Mouse (Mus musculus) kidney, embryonic 16.5 days (tissue): Measurements from ENCODE around the gene Gm49354. TPM values are rescaled to one million over a fixed set of nuclear protein-coding genes. Genes with fewer than 3 reads are reported as not detected.
A peak's percentile ranks its signal among the peaks of the same experiment; 100 is the strongest.
"Not testable (repeated sequence)": the region's sequence is repeated elsewhere in the genome, so short reads cannot be mapped to it uniquely, and the experiment has no call there.

Source experiments
- ATAC-seq: fragments of 200-750 bp; cut with Nextera tagmentation; 2 replicates; pipeline ENCODE4 v1.8.0; 2017; ENCODE audit warnings: moderate TSS enrichment; ENCODE audit not compliant: low FRiP score, low TSS enrichment
- H3K27ac ChIP-seq: fragments of 300-500 bp; sonication (generic); 2 replicates; pipeline ENCODE4 v1.5.1; 2014; ENCODE audit warnings: low read length
- H3K27me3 ChIP-seq: fragments of 300-500 bp; sonication (generic); 2 replicates; pipeline ENCODE4 v1.6.1; 2014; ENCODE audit warnings: low read length, control low read depth, mixed read lengths; ENCODE audit not compliant: insufficient read depth
- H3K36me3 ChIP-seq: fragments of 300-500 bp; sonication (generic); 2 replicates; pipeline ENCODE4 v1.6.1; 2014; ENCODE audit warnings: low read length, control low read depth, mixed read lengths; ENCODE audit not compliant: insufficient read depth
- H3K4me1 ChIP-seq: fragments of 300-500 bp; sonication (generic); 2 replicates; pipeline ENCODE4 v1.6.1; 2014; ENCODE audit warnings: low read length, control low read depth, mixed read lengths; ENCODE audit not compliant: insufficient read depth
- H3K4me2 ChIP-seq: fragments of 300-500 bp; sonication (generic); replicated peaks from 2 replicates; pipeline ENCODE4 v1.6.1; 2014; ENCODE audit warnings: low read depth, low read length
- H3K4me3 ChIP-seq: fragments of 300-500 bp; sonication (generic); 2 replicates; pipeline ENCODE4 v1.5.1; 2014; ENCODE audit warnings: mild to moderate bottlenecking, low read length
- H3K9ac ChIP-seq: fragments of 300-500 bp; sonication (generic); replicated peaks from 2 replicates; pipeline ENCODE4 v1.6.1; 2014; ENCODE audit warnings: low read length
- H3K9me3 ChIP-seq: fragments of 300-500 bp; sonication (generic); 2 replicates; pipeline ENCODE4 v1.6.1; 2016; ENCODE audit warnings: low read length, control low read depth
- WGBS: fragments of 180-500 bp; shearing (Covaris S2); extraction: QIAGEN DNeasy Blood & Tissue Kit; methylation state at CpG from one replicate; pipeline ENCODE4 v1.1.7; 2014; 5-methylcytosine and 5-hydroxymethylcytosine counted together
- polyA plus RNA-seq: library from polyadenylated mRNA; unstranded; fragments of >200 nt; fragmentation: Nextera tagmentation; extraction: Ambion mirVana; gene quantifications from 2 replicates; pipeline ENCODE4 v1.2.1, GENCODE M21; 2015

The Gm49354 gene
- polyA plus RNA-seq, 1 experiment from 2014 or later = not detected

DNA sequence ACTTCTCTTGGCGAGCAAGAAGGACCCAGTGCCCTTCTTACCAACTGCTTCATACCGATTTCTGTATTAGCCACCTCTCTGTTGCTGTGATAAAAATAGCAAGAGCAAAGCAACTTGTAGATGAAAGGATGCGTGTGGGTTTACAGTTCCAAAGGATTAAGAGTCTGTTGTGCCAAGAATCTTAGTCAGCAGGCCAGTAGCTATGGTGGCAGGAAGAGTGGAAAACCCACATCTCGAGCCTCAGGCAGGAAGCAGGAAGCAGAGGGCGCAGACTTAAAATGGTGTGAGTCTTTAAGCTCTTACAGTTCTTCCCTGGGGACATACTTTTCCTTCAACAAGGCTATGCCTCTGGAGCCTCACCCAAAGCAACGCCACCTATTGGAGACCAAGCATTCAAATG is 36.6 kb downstream of the Gm49354 start:
- Histone ChIP-seq H3K9ac (no peak overlapping the region), H3K4me3 (no peak overlapping the region), H3K4me1 (no peaks in the 10 kb centered on the region), H3K4me2 (no peak overlapping the region), H3K27ac (no peak overlapping the region), H3K36me3 (no peaks in the 10 kb centered on the region), H3K27me3 (no peaks in the 10 kb centered on the region), H3K9me3 (no peaks in the 10 kb centered on the region)
- no peak for ATAC-seq
- WGBS = 83% methylated on average over 6 of the region's 6 CpGs

DNA sequence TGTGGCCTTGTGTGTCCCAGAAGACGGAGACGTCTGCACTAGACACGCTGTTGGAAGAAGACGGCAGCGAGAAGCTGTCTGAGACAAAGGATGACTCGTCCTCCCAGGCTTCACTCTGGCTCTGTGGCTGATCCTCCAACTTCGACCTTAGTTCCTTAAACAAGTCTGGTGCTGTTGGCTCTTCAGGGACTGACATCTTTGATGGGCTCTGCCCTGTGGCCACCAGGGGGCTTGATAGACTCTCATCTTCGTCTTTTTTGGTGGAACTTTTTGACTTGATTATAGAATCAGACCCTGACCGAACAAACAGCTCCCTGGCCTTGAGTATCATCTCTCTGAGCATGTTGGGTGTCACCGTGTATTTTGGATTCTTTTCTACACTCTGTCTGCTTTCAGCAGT is 40.3 kb downstream of the Gm49354 start:
- H3K4me1 ChIP-seq = no peaks in the 10 kb centered on the region
- no peak overlapping the region for H3K9ac ChIP-seq
- no peak overlapping the region for H3K4me3 ChIP-seq
- H3K9me3 ChIP-seq = no peaks in the 10 kb centered on the region
- H3K4me2 ChIP-seq = no peak overlapping the region
- no peaks in the 10 kb centered on the region for H3K36me3 ChIP-seq
- no peaks in the 10 kb centered on the region for H3K27me3 ChIP-seq
- no peak for ATAC-seq
- H3K27ac ChIP-seq = no peak overlapping the region
- 76% methylated on average over 10 of the region's 10 CpGs for WGBS

DNA sequence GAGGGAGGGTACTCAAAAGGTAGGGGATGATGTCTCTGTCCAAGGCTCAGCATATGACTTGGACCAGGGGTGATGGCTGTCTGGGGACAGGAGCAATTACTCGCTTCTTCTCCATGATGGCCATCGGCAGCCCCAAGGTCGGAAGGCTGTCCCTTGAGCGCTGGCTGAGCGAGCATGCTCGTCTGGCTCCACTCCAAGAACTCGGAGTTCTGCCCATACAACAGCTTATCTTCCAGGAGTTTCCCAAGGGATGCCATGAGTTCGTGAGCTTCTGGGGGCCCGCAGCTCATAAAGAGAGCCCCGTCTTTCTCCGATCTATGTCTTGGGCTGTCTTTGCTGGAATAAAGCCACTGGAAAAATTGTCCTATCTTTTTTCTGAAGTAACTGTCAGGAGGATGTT is 40.9 kb downstream of the Gm49354 start:
- ATAC-seq = no peak
- no peak overlapping the region for H3K27ac ChIP-seq
- no peak overlapping the region for H3K4me2 ChIP-seq
- no peak overlapping the region for H3K4me3 ChIP-seq
- H3K4me1 ChIP-seq = no peaks in the 10 kb centered on the region
- WGBS = 83% methylated on average over 11 of the region's 11 CpGs
- H3K9me3 ChIP-seq = no peaks in the 10 kb centered on the region
- H3K27me3 ChIP-seq = no peaks in the 10 kb centered on the region
- no peak overlapping the region for H3K9ac ChIP-seq
- no peaks in the 10 kb centered on the region for H3K36me3 ChIP-seq

DNA sequence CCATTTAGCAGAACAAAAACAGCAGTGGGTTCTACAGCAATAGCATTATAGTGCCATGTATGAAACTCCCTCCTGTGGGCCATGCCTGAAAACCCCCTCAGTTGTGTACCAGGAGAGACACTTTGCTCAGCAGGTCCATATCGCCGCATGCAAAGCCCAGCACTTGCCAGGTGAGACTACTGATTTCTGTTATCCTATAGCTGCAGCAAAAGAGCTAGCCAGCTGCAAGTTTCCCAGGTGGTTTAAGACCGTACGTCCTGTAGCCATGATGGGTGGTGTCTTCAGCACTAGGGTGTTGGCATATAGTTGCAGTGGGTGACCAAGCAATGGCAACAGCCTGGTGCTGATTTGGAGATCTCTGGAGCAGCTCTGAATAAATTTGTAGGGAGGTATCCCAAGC is 42.6 kb downstream of the Gm49354 start:
- Histone ChIP-seq H3K4me2 (no peak overlapping the region), H3K9me3 (no peaks in the 10 kb centered on the region), H3K27ac (no peak overlapping the region), H3K9ac (no peak overlapping the region), H3K4me1 (no peaks in the 10 kb centered on the region), H3K36me3 (no peaks in the 10 kb centered on the region), H3K4me3 (no peak overlapping the region), H3K27me3 (no peaks in the 10 kb centered on the region)
- WGBS = 91% methylated on average over 4 of the region's 4 CpGs
- no peak for ATAC-seq

DNA sequence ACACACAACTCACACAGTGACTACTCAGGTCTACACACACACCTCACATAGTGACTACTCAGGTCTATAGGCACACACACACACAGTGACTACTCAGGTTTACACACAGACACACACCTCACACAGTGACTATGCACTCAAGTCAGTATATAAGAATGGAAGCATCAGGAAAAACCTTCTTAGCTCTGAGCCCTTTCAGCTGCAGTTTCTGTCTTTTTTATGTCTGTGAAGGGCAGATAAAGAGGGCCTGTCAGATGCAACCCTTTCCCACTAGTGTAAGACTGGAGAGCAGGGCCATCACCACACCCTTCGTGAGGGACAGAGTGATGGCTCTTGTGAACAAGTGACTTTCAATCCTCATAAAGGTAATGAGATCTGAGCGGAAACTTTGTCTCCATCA is 43.6 kb downstream of the Gm49354 start:
- H3K4me1 ChIP-seq = no peaks in the 10 kb centered on the region
- H3K4me3 ChIP-seq = no peak overlapping the region
- WGBS = 88% methylated on average over 2 of the region's 2 CpGs
- H3K27me3 ChIP-seq = no peaks in the 10 kb centered on the region
- no peak overlapping the region for H3K4me2 ChIP-seq
- no peak overlapping the region for H3K27ac ChIP-seq
- no peaks in the 10 kb centered on the region for H3K36me3 ChIP-seq
- ATAC-seq = no peak
- no peaks in the 10 kb centered on the region for H3K9me3 ChIP-seq
- H3K9ac ChIP-seq = no peak overlapping the region

DNA sequence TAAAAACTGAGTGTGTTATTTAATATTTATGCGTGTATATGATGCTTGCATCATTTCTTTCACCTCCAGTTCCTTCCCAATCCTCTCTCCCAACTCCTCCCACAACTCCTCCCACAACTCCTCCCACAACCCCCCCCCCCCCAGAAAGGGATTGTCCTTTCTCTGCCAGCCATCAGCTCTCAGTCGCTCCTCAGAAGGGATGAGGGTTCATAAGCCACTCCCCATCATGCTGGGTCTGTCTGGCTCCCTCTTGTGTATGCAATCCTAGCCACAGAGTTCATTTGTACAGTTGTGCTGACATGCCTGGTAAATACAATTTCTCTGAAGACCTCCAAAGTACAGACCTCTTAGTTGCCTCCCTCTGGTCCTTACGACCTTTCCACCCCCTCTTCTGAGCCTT is 46.9 kb downstream of the Gm49354 start:
- H3K27me3 ChIP-seq = no peaks in the 10 kb centered on the region
- no peak overlapping the region for H3K4me3 ChIP-seq
- no peak overlapping the region for H3K4me2 ChIP-seq
- no peaks in the 10 kb centered on the region for H3K4me1 ChIP-seq
- H3K9me3 ChIP-seq = no peaks in the 10 kb centered on the region
- no peaks in the 10 kb centered on the region for H3K36me3 ChIP-seq
- 29% methylated on average over 3 of the region's 3 CpGs for WGBS
- no peak overlapping the region for H3K9ac ChIP-seq
- ATAC-seq = peak; percentile 67; the same call in 1 of the 2 replicates
- no peak overlapping the region for H3K27ac ChIP-seq

DNA sequence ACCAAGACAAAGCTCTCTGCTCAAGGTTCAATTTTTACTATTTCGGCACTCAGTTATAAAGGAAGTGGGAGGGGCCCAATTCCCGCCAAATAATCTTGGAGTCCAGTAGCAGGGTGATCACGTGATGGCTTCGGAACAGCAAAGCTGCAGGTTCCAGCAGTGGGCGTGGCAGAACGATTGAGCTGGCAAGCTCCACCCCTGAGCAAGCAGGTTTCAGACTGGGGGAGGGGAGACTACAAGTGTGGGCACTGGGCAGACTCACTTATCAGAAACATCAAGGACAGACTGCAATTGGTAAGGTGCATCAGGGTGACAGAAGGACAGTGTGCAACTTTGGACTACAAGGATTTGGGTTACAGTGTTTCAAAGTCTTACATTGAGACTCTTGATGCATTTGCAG is 47.7 kb downstream of the Gm49354 start:
- WGBS = 27% methylated on average over 6 of the region's 6 CpGs
- ATAC-seq, H3K9me3 ChIP-seq, H3K4me1 ChIP-seq, H3K4me2 ChIP-seq, H3K4me3 ChIP-seq, H3K27me3 ChIP-seq, H3K9ac ChIP-seq, H3K36me3 ChIP-seq, H3K27ac ChIP-seq: not testable (repeated sequence)

DNA sequence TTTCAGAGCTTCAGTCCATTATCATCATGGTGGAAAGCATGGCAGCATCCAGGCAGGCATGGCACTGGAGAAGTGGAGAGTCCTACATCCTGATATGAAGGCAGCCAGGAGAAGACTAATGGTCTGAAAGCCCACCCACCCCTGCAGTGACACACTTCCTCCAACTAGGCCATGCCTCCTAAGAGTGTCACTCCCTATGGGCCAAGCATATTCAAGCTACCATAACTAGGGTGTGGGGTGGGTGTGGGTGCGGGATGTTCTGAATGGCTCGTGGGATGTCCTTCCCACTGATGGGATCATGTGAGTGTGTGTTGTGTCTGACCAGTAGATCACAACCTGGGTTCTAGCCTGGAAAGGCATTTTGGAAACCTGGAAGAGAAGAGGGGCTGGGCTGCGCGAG is 48.1 kb downstream of the Gm49354 start:
- no peaks in the 10 kb centered on the region for H3K36me3 ChIP-seq
- no peaks in the 10 kb centered on the region for H3K27me3 ChIP-seq
- 89% methylated on average over 2 of the region's 4 CpGs for WGBS
- no peak overlapping the region for H3K27ac ChIP-seq
- no peak overlapping the region for H3K4me2 ChIP-seq
- no peak for ATAC-seq
- no peak overlapping the region for H3K4me3 ChIP-seq
- H3K4me1 ChIP-seq = no peaks in the 10 kb centered on the region
- H3K9me3 ChIP-seq = no peaks in the 10 kb centered on the region
- no peak overlapping the region for H3K9ac ChIP-seq

DNA sequence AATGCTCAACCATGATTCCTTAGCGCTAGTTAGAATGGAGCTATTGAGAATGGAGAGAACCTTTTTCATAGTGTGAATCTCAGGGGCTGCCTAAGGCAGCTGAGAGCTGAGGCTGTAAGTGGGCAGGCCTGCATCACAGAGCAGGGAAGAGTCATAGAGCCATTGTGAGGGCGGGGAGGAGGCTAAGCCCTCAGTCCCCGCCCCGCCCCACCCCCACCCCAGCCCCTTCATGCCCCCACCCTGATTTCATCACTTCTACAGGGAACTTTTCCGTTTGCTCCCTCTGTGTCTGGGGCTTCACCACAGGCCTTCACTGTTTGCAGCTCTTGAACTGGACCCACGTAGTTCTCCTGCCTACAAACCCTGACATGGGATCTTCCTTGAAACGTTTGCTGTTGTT is 50.4 kb downstream of the Gm49354 start, which contains the start of gene Spata31d1d:
Gene Spata31d1d, minus strand, starts transcription at position 101 of the 400 bp plus-strand sequence.
- Histone ChIP-seq H3K27me3 (no peaks in the 10 kb centered on the region), H3K4me3 (no peak within 1 kb of the TSS), H3K4me2 (no peak within 1 kb of the TSS), H3K4me1 (no peaks in the 10 kb centered on the region), H3K9ac (no peak within 1 kb of the TSS), H3K27ac (no peak within 1 kb of the TSS), H3K9me3 (no peaks in the 10 kb centered on the region), H3K36me3 (no peaks in the 10 kb centered on the region)
- 42% methylated on average over 7 of the region's 7 CpGs for WGBS
- no peak for ATAC-seq

DNA sequence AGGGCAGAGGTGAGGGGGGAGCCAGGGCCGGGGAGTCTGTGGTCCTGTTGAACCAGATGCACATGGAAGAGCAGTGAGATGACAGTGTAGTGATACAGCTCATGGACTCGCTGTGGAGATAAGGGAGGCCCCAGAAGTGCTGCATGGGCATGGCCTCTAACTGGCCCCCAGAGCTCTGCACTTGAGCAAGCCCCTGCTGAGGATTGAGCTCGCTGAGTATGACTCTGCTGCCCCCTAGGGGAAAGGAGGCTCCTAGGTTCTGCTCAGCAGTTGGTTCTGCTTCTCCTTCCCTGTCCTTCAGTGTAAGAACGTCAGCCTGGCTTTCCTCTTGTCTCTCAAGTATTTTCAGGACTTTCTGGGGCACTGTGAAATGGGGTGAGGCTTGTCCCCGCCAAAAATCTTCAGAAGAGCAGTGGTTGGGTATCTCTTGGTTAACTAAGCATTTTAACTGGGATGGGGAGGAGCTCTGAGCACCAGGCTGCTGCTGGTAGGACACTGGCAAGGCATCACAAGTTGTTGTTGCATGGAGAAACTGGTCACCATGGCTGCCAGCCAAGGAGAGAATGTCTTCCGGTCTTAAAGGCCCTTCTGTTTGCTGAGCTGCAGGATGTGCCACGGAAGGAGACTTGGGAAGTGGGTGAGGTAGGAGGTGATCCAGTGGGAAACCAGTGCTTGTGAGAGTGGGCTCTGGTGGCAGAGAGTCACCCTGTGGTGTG is 53.5 kb downstream of the Gm49354 start:
- 30% methylated on average over 7 of the region's 7 CpGs for WGBS
- H3K4me3 ChIP-seq = no peak overlapping the region
- H3K4me2 ChIP-seq = no peak overlapping the region
- H3K27ac ChIP-seq = no peak overlapping the region
- H3K27me3 ChIP-seq = no peaks in the 10 kb centered on the region
- H3K9ac ChIP-seq = no peak overlapping the region; the same call in 1 of the 2 replicates
- 0 out of 2 replicates have a peak, but pooled peaks cover 5% of the 10 kb centered on the region for H3K4me1 ChIP-seq
- H3K36me3 ChIP-seq = no peaks in the 10 kb centered on the region
- peak; percentile 87 for ATAC-seq
- H3K9me3 ChIP-seq = no peaks in the 10 kb centered on the region
